ENCODE assay signal across 8 mouse cellular contexts in the genomic region with DNA sequence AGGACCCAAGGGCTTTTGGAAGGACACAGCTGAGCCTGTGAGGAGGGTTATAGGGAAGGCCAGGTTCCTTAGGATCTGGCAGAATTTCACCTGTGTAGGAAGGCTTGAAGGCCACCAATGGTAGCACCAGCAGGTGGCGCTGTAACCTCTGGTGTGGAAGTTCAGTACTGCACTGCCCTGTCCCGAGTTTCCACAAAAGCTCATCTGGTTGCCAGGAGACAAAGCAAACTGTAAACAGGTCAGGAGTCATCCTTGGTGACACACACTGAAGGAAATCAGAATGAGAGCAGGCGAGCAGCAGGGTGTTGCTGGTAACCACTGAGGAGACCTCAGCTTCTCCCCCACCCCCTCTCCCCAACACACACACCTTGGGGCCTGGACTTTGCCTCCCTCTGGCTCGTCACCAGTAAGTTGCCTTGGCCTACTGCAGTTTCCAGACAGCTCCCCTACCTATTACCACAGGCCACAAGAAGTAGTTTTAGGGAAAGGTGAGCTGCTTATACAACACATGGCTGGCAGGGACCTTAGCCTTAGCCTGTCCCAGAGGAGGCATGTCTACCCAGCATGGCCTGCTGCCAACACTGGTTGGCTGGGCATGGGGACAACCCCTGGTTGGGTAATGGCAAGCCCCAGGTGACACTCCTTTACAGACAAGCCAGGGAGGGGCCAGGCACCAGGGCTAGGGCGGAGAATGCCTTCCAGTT. TPM values are rescaled to one million over a fixed set of nuclear protein-coding genes. Genes with fewer than 3 reads are reported as not detected.
DNase-seq lines count a peak whose midpoint lies in the region; ATAC-seq and TF ChIP-seq lines count a peak whose summit lies in the region.

No protein-coding gene starts in this region.

- no peak overlapping the region for H3K27ac ChIP-seq in cerebellum, adult 2 months (ENCODE audit: insufficient read depth, low read length)
- no peak overlapping the region for H3K27ac ChIP-seq in liver, embryonic 13.5 days

- H3K9ac ChIP-seq in liver, embryonic 13.5 days, result no peak overlapping the region

- no peaks in the 10 kb centered on the region; the same call in 1 of the 2 replicates for H3K9me3 ChIP-seq in G1E (replicated peaks)
- no peaks in the 10 kb centered on the region for H3K9me3 ChIP-seq in liver, embryonic 13.5 days (replicated peaks)

- ATAC-seq in G1E (ENCODE audit: extremely low read depth, insufficient number of reproducible peaks, low FRiP score, poor library complexity, severe bottlenecking), result no peak
- peak; percentile 53 for ATAC-seq in inflammation-experienced regulatory T-cells, adult 6 months
- ATAC-seq in liver, embryonic 13.5 days (ENCODE audit: low read depth), result peak; percentile 61

- DNase-seq in 3T3-L1 (ENCODE audit: low read depth, low spot score) (peak; percentile 97), G1E (ENCODE audit: low spot score) (no peak)
- peak; percentile 68 to 78 for DNase-seq in cerebellum, adult 2 months
- peak; percentile 85 for DNase-seq in gastrocnemius, adult 18-20 months (ENCODE audit: low spot score)
- peak; percentile 60 for DNase-seq in liver, embryonic 13.5 days
- DNase-seq in neural tube, embryonic 10.5 days (ENCODE audit: extremely low spot score, low spot score), result peak; percentile 74
- DNase-seq in thymus, postnatal 25 days, result peak; percentile 71

- no peak for TF ChIP-seq POLR2A in cerebellum, adult 2 months (IDR thresholded peaks at IDR 0.05; ENCODE audit: borderline replicate concordance, insufficient read depth, low read length)

- H3K4me2 ChIP-seq in liver, embryonic 13.5 days, result no peak overlapping the region

- TF ChIP-seq CTCF in G1E (IDR thresholded peaks at IDR 0.05; ENCODE audit: low read depth, low read length), result peak; percentile 89
- TF ChIP-seq CTCF in cerebellum, adult 2 months (IDR thresholded peaks at IDR 0.05; ENCODE audit: borderline replicate concordance, insufficient read depth, low read depth, low read length), result peak; percentile 90

- H3K36me3 ChIP-seq in G1E (replicated peaks), result no peaks in the 10 kb centered on the region
- no peaks in the 10 kb centered on the region for H3K36me3 ChIP-seq in liver, embryonic 13.5 days

- H3K4me1 ChIP-seq in G1E (ENCODE audit: insufficient read depth, low read depth, low read length), result peaks cover 7% of the 10 kb centered on the region; the same call in 1 of the 2 replicates
- peaks cover 44% of the 10 kb centered on the region for H3K4me1 ChIP-seq in cerebellum, adult 2 months (ENCODE audit: control insufficient read depth, insufficient read depth, low read length)
- peaks cover 14% of the 10 kb centered on the region for H3K4me1 ChIP-seq in liver, embryonic 13.5 days (replicated peaks)

- no peak overlapping the region for H3K4me3 ChIP-seq in G1E (ENCODE audit: low read depth, low read length)
- no peak overlapping the region for H3K4me3 ChIP-seq in cerebellum, adult 2 months (replicated peaks; ENCODE audit: insufficient read depth, low read depth, low read length)
- no peak overlapping the region for H3K4me3 ChIP-seq in liver, embryonic 13.5 days (replicated peaks)

- peaks cover 29% of the 10 kb centered on the region for H3K27me3 ChIP-seq in G1E (ENCODE audit: insufficient read depth, low read length)
- no peaks in the 10 kb centered on the region for H3K27me3 ChIP-seq in cerebellum, adult 2 months (ENCODE audit: control insufficient read depth, insufficient read depth, low read length)
- peaks cover 25% of the 10 kb centered on the region for H3K27me3 ChIP-seq in liver, embryonic 13.5 days

- WGBS in cerebellum, adult 2 months, result 50% methylated on average over 5 of the region's 5 CpGs
- 31% methylated on average over 5 of the region's 5 CpGs for WGBS in liver, embryonic 13.5 days (ENCODE audit: insufficient replicate concordance)

RNA-seq across cellular contexts. Expression of a gene that starts 4.4 kb away (rescaled TPM):
- total RNA-seq in G1E (2014; fragmentation: Nextera tagmentation), result not detected in 2 replicates
- total RNA-seq in G1E (2017), result 0.49 and 0.52 TPM in 2 replicates
- polyA plus RNA-seq in G1E (2012), result 0.02 TPM in 1 of 2 replicates, not detected in the other
- polyA plus RNA-seq in cerebellum, adult 2 months (2012; rRNA removed), result 133 and 151 TPM in 2 replicates
- 1 to 10 TPM; 6.1 to 8.9 TPM for total RNA-seq in gastrocnemius, adult 18-20 months (2021)
- polyA plus RNA-seq in inflammation-experienced regulatory T-cells, adult 6 months (2017; shearing (Covaris generic)), result 1 to 10 TPM; 5.7 to 7.5 (median 5.9) TPM
- 1.7 and 2.5 TPM in 2 replicates for polyA plus RNA-seq in liver, embryonic 13.5 days (2015; fragmentation: Nextera tagmentation; extraction: Ambion mirVana)

RNA-seq across cellular contexts. Expression of a gene that starts 11.5 kb away (rescaled TPM):
- total RNA-seq in G1E (2014; fragmentation: Nextera tagmentation) (not detected in 2 replicates), G1E (2017) (not detected in 2 replicates)
- polyA plus RNA-seq in G1E (2012), result not detected in 2 replicates
- polyA plus RNA-seq in cerebellum, adult 2 months (2012; rRNA removed), result 0.48 TPM in 1 of 2 replicates, not detected in the other
- total RNA-seq in gastrocnemius, adult 18-20 months (2021), result under 1 TPM in 1 of 2 experiments, not detected in 1; 0.74 TPM
- not detected for polyA plus RNA-seq in inflammation-experienced regulatory T-cells, adult 6 months (2017; shearing (Covaris generic))
- 0.52 and 1.1 TPM in 2 replicates for polyA plus RNA-seq in liver, embryonic 13.5 days (2015; fragmentation: Nextera tagmentation; extraction: Ambion mirVana)

RNA-seq across cellular contexts. Expression of a gene that starts 20.7 kb away (rescaled TPM):
- not detected in 2 replicates for total RNA-seq in G1E (2014; fragmentation: Nextera tagmentation)
- total RNA-seq in G1E (2017), result not detected in 2 replicates
- polyA plus RNA-seq in G1E (2012), result not detected in 2 replicates
- polyA plus RNA-seq in cerebellum, adult 2 months (2012; rRNA removed), result 1.1 and 1.5 TPM in 2 replicates
- under 1 TPM; 0.81 to 0.89 TPM for total RNA-seq in gastrocnemius, adult 18-20 months (2021)
- not detected for polyA plus RNA-seq in inflammation-experienced regulatory T-cells, adult 6 months (2017; shearing (Covaris generic))
- 0.36 and 0.44 TPM in 2 replicates for polyA plus RNA-seq in liver, embryonic 13.5 days (2015; fragmentation: Nextera tagmentation; extraction: Ambion mirVana)

RNA-seq across cellular contexts. Expression of a gene that starts 45.8 kb away (rescaled TPM):
- total RNA-seq in G1E (2014; fragmentation: Nextera tagmentation), result not detected in 2 replicates
- total RNA-seq in G1E (2017), result not detected in 2 replicates
- not detected in 2 replicates for polyA plus RNA-seq in G1E (2012)
- polyA plus RNA-seq in cerebellum, adult 2 months (2012; rRNA removed), result 0.10 TPM in 2 replicates
- under 1 TPM in 1 of 2 experiments, not detected in 1; 0.16 TPM for total RNA-seq in gastrocnemius, adult 18-20 months (2021)
- polyA plus RNA-seq in inflammation-experienced regulatory T-cells, adult 6 months (2017; shearing (Covaris generic)), result not detected
- polyA plus RNA-seq in liver, embryonic 13.5 days (2015; fragmentation: Nextera tagmentation; extraction: Ambion mirVana), result 0.05 and 0.34 TPM in 2 replicates

RNA-seq across cellular contexts. Expression of a gene that starts 49.5 kb away (rescaled TPM):
- 101 TPM in 2 replicates for total RNA-seq in G1E (2014; fragmentation: Nextera tagmentation)
- total RNA-seq in G1E (2017), result 30.3 and 33.4 TPM in 2 replicates
- polyA plus RNA-seq in G1E (2012), result 46.4 and 49.6 TPM in 2 replicates
- polyA plus RNA-seq in cerebellum, adult 2 months (2012; rRNA removed), result 43.2 and 44.5 TPM in 2 replicates
- 10 to 100 TPM; 21.1 to 22.9 TPM for total RNA-seq in gastrocnemius, adult 18-20 months (2021)
- polyA plus RNA-seq in inflammation-experienced regulatory T-cells, adult 6 months (2017; shearing (Covaris generic)), result 10 to 100 TPM; 17.7 to 22.1 (median 19.3) TPM
- 31.0 and 36.2 TPM in 2 replicates for polyA plus RNA-seq in liver, embryonic 13.5 days (2015; fragmentation: Nextera tagmentation; extraction: Ambion mirVana)

Comparison
In these comparisons a context has a peak if more than half of its experiments do, and no peak if none do; other contexts are left out.
1. RNA of a gene that starts 4.4 kb away (polyA plus RNA-seq): 133 to 151 TPM in cerebellum, adult 2 months; 5.7 to 7.5 TPM in inflammation-experienced regulatory T-cells, adult 6 months, 1.7 to 2.5 TPM in liver, embryonic 13.5 days and 0.02 TPM in G1E; every median in the first group is over 10 times any median in the second.